Mouse (Mus musculus): ENCODE data around the gene Vangl2. TPM values are rescaled to one million over a fixed set of nuclear protein-coding genes. Genes with fewer than 3 reads are reported as not detected.

Vangl2 gene
- polyA plus RNA-seq, 1 experiment from 2014 or later = 14.4 TPM

DNA sequence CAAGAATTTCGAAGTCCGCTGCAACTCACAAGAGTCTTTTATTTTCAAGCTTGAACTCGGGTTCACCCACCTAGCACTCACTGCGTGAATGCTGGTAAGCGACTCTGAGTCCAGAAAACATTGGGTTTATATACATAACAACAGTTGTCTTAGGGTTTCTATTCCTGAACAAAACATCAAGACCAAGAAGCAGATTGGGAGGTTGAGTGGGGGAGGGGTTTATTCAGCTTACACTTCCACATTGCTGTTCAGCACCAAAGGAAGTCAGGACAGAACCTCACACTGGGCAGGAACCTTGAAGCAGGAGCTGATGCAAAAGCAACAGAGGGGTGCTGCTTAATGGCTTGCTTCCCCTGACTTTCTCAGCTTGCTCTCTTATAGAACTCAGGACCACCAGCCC is 67.5 kb downstream of the Vangl2 start:
- Histone ChIP-seq H3K27me3 (replicated peaks) (no peaks in the 10 kb centered on the region), H3K4me3 (no peak overlapping the region), H3K4me1 (replicated peaks) (no peaks in the 10 kb centered on the region), H3K27ac (ENCODE audit: poor library complexity, severe bottlenecking) (no peak overlapping the region), H3K4me2 (no peak overlapping the region), H3K36me3 (no peaks in the 10 kb centered on the region), H3K9me3 (replicated peaks) (no peaks in the 10 kb centered on the region), H3K9ac (no peak overlapping the region)
- 81% methylated on average over 5 of the region's 5 CpGs for WGBS
- ATAC-seq (ENCODE audit: insufficient number of reproducible peaks, low FRiP score) = no peak

GRCm38 (mm10) chr1:171957411-171957810 is 70.8 kb downstream of the Vangl2 start:
- no peak overlapping the region for H3K4me2 ChIP-seq
- no peaks in the 10 kb centered on the region for H3K9me3 ChIP-seq (replicated peaks)
- H3K9ac ChIP-seq = no peak overlapping the region
- 72% methylated on average over 2 of the region's 2 CpGs for WGBS
- no peak overlapping the region for H3K27ac ChIP-seq (ENCODE audit: poor library complexity, severe bottlenecking)
- no peaks in the 10 kb centered on the region for H3K4me1 ChIP-seq (replicated peaks)
- no peaks in the 10 kb centered on the region for H3K27me3 ChIP-seq (replicated peaks)
- no peaks in the 10 kb centered on the region for H3K36me3 ChIP-seq
- no peak overlapping the region for H3K4me3 ChIP-seq
- no peak for ATAC-seq (ENCODE audit: insufficient number of reproducible peaks, low FRiP score)

- 64% methylated on average over 6 of the region's 6 CpGs for WGBS
- H3K4me2 ChIP-seq = no peak overlapping the region
- H3K4me1 ChIP-seq (replicated peaks) = no peaks in the 10 kb centered on the region
- no peak overlapping the region for H3K4me3 ChIP-seq
- no peaks in the 10 kb centered on the region for H3K36me3 ChIP-seq
- H3K9ac ChIP-seq = no peak overlapping the region
- no peaks in the 10 kb centered on the region for H3K27me3 ChIP-seq (replicated peaks)
- no peaks in the 10 kb centered on the region; the same call in 1 of the 2 replicates for H3K9me3 ChIP-seq (replicated peaks)
- H3K27ac ChIP-seq (ENCODE audit: poor library complexity, severe bottlenecking) = no peak overlapping the region
- ATAC-seq (ENCODE audit: insufficient number of reproducible peaks, low FRiP score) = no peak
Measured at GRCm38 (mm10) chr1:171955071-171955470, 73.2 kb downstream of the Vangl2 start.

Other genes with a start within 250 kb of the Vangl2 start
- 0.98 and 1.7 TPM in 2 replicates for gene Cd84, start 188.7 kb downstream of the Vangl2 start, polyA plus RNA-seq (2016; fragmentation: Nextera tagmentation; extraction: Ambion mirVana)
- gene Gm10521, start 132.8 kb downstream of the Vangl2 start, polyA plus RNA-seq (2016; fragmentation: Nextera tagmentation; extraction: Ambion mirVana) = not detected in 2 replicates
- not detected in 2 replicates for gene Slamf6, start 110.9 kb downstream of the Vangl2 start, polyA plus RNA-seq (2016; fragmentation: Nextera tagmentation; extraction: Ambion mirVana)
- gene Nhlh1, start 29.1 kb upstream of the Vangl2 start, polyA plus RNA-seq (2016; fragmentation: Nextera tagmentation; extraction: Ambion mirVana) = not detected in 2 replicates
- gene Copa, start 54.1 kb upstream of the Vangl2 start, polyA plus RNA-seq (2016; fragmentation: Nextera tagmentation; extraction: Ambion mirVana) = 214 and 219 TPM in 2 replicates
- 132 TPM in 2 replicates for gene Ncstn, start 54.4 kb upstream of the Vangl2 start, polyA plus RNA-seq (2016; fragmentation: Nextera tagmentation; extraction: Ambion mirVana)
- 133 and 139 TPM in 2 replicates for gene Pex19, start 98.3 kb upstream of the Vangl2 start, polyA plus RNA-seq (2016; fragmentation: Nextera tagmentation; extraction: Ambion mirVana)
- gene Dcaf8, start 119.6 kb upstream of the Vangl2 start, polyA plus RNA-seq (2016; fragmentation: Nextera tagmentation; extraction: Ambion mirVana) = 123 and 125 TPM in 2 replicates
- gene Pea15a, start 178.4 kb upstream of the Vangl2 start, polyA plus RNA-seq (2016; fragmentation: Nextera tagmentation; extraction: Ambion mirVana) = 156 and 164 TPM in 2 replicates
- gene Casq1, start 191.4 kb upstream of the Vangl2 start, polyA plus RNA-seq (2016; fragmentation: Nextera tagmentation; extraction: Ambion mirVana) = 182 and 185 TPM in 2 replicates
- 0.17 and 0.19 TPM in 2 replicates for gene Atp1a4, start 230.0 kb upstream of the Vangl2 start, polyA plus RNA-seq (2016; fragmentation: Nextera tagmentation; extraction: Ambion mirVana)
- 24.0 and 26.1 TPM in 2 replicates for gene Igsf8, start 233.2 kb upstream of the Vangl2 start, polyA plus RNA-seq (2016; fragmentation: Nextera tagmentation; extraction: Ambion mirVana)